Mouse (Mus musculus): ENCODE measurements around the gene Dcst2. TPM values are rescaled to one million over a fixed set of nuclear protein-coding genes. Genes with fewer than 3 reads are reported as not detected.

Dcst2 gene
- polyA plus RNA-seq, 1 experiment: not detected

DNA sequence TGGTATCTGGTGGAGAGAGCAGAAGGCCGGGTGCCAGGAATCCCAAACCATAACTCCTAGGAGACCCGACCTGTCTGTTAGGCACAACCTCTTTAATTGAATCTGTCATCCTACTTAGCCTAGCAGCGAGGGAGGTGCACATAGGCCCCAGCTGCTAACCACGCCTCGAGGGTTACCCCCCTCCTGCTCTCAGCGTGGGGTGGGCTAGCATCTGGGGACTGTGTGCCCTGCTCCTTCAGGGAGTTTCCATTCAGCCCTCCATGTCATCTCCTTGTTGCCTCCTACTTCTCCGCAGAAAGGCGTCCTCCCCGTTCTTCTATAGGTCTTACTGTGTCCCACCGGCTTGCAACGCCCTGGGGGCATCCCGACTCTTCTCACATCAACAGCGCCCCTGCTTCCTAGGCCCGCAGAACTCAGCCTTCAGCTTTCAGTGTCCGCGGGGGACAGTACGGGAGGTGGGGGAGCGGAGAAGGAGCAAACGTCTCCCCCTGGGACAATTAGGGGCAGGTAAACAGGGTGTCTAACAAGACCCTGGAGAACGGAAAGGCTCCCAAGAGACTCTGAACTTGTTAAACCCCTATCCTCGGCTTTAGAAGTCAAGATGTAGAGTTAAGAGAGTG is 42.7 kb upstream of the Dcst2 start:
- no peak for TF ChIP-seq GATA1 (IDR thresholded peaks at IDR 0.05; ENCODE audit: low read length)
- TF ChIP-seq TAL1 (IDR thresholded peaks at IDR 0.05; ENCODE audit: low read length): no peak
- no peaks in the 10 kb centered on the region for H3K36me3 ChIP-seq (ENCODE audit: control insufficient read depth)
- no peak overlapping the region for H3K4me3 ChIP-seq (replicated peaks)
- peaks cover 10% of the 10 kb centered on the region; the same call in 1 of the 2 replicates for H3K9me3 ChIP-seq (ENCODE audit: control insufficient read depth, low read length)
- H3K4me1 ChIP-seq (ENCODE audit: control insufficient read depth): peaks cover 11% of the 10 kb centered on the region
- peaks cover 89% of the 10 kb centered on the region for H3K27me3 ChIP-seq (ENCODE audit: control insufficient read depth)

DNA sequence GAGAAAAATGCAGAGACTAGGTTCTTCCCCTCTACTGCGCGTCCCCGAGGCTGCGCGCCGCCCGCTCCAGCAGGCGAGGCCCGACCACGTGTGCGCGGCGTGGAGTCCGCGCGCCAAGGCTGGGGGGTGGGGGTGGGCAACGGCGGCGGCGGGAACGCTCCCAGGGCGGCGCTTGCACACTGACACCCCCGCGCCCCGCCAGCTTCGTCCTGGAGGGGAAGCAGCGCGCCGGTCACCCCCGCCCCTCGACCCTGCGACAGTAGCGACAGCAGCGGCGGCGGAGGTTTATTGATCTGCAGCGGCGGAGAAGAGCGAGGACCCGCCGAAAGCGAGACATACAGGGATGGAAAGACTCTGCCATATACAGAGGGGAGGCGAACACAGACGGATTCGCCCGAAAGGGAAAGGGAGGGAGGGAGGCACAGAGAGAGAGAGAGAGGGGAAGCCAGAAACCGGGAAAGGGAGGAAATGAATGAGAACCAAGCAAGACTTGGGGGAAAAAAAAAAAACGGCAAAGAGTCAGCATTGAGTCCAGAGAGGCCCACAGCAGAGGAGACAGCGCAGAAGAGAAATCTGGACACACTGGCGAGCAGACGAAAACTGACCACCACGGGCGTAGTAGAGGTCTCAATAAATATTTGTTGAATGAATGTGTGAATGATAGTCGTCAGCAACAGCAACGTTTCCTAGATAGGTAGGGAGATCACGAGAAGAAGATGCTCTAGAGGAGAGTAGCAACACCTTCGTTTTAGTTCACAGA is 42.0 kb upstream of the Dcst2 start:
- Histone ChIP-seq H3K4me3 (replicated peaks) (no peak overlapping the region), H3K27me3 (ENCODE audit: control insufficient read depth) (peaks cover 92% of the 10 kb centered on the region)

DNA sequence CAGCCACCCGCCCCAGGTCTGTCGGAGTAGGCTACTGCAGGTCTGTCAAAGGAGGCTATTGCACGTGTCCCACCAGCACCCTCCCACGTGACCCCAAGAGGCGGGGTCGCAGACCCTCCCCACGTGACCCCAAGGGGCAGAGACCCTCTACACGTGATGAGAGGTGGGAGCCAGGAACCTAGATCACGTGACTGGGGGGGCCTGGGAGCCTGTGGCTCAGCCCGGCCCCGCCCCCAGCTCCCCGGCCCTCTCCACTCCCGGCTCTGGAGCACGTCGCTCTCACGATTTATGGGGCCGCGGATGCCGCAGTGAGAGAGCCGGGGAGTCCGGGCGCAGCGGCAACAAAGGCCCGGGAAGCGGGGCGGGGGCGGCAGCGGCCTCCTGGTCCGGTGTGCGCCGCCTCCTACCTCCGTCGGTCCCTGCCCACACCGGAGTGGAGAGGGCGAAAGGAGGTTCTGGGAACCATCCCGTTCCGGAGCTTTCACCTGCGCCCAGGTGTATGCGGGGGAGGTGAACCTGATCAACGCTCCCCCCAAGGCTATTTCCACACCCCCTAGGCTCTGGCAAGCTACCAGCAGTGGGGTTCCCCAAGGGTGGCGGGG is 41.1 kb upstream of the Dcst2 start:
- peaks cover 9% of the 10 kb centered on the region for H3K4me1 ChIP-seq (ENCODE audit: control insufficient read depth)
- peaks cover 90% of the 10 kb centered on the region for H3K27me3 ChIP-seq (ENCODE audit: control insufficient read depth)
- TF ChIP-seq TAL1 (IDR thresholded peaks at IDR 0.05; ENCODE audit: low read length): no peak
- TF ChIP-seq GATA1 (IDR thresholded peaks at IDR 0.05; ENCODE audit: low read length): no peak
- H3K36me3 ChIP-seq (ENCODE audit: control insufficient read depth): no peaks in the 10 kb centered on the region
- H3K4me3 ChIP-seq (replicated peaks): no peak overlapping the region
- H3K9me3 ChIP-seq (ENCODE audit: control insufficient read depth, low read length): peaks cover 10% of the 10 kb centered on the region; the same call in 1 of the 2 replicates

More for the DNA sequence above, 42.0 kb upstream of the Dcst2 start:
- Histone ChIP-seq H3K4me1 (ENCODE audit: control insufficient read depth) (peaks cover 11% of the 10 kb centered on the region), H3K36me3 (ENCODE audit: control insufficient read depth) (no peaks in the 10 kb centered on the region), H3K9me3 (ENCODE audit: control insufficient read depth, low read length) (peaks cover 10% of the 10 kb centered on the region; the same call in 1 of the 2 replicates)
- TF ChIP-seq GATA1 (IDR thresholded peaks at IDR 0.05; ENCODE audit: low read length) (no peak), TAL1 (IDR thresholded peaks at IDR 0.05; ENCODE audit: low read length) (no peak)

- Histone ChIP-seq H3K27me3 (ENCODE audit: control insufficient read depth) (peaks cover 88% of the 10 kb centered on the region), H3K4me1 (ENCODE audit: control insufficient read depth) (peaks cover 10% of the 10 kb centered on the region), H3K4me3 (replicated peaks) (no peak overlapping the region), H3K9me3 (ENCODE audit: control insufficient read depth, low read length) (peaks cover 10% of the 10 kb centered on the region; the same call in 1 of the 2 replicates), H3K36me3 (ENCODE audit: control insufficient read depth) (no peaks in the 10 kb centered on the region)
- TF ChIP-seq GATA1 (IDR thresholded peaks at IDR 0.05; ENCODE audit: low read length) (no peak), TAL1 (IDR thresholded peaks at IDR 0.05; ENCODE audit: low read length) (no peak)
Measured at GRCm38 (mm10) chr3:89321183-89322130, 40.3 kb upstream of the Dcst2 start.

GRCm38 (mm10) chr3:89322131-89322500 is 39.7 kb upstream of the Dcst2 start:
- no peak for TF ChIP-seq TAL1 (IDR thresholded peaks at IDR 0.05; ENCODE audit: low read length)
- Histone ChIP-seq H3K9me3 (ENCODE audit: control insufficient read depth, low read length) (peaks cover 10% of the 10 kb centered on the region; the same call in 1 of the 2 replicates), H3K27me3 (ENCODE audit: control insufficient read depth) (peaks cover 84% of the 10 kb centered on the region), H3K36me3 (ENCODE audit: control insufficient read depth) (no peaks in the 10 kb centered on the region), H3K4me1 (ENCODE audit: control insufficient read depth) (peaks cover 10% of the 10 kb centered on the region), H3K4me3 (replicated peaks) (no peak overlapping the region)

- H3K9me3 ChIP-seq (ENCODE audit: control insufficient read depth, low read length): peaks cover 10% of the 10 kb centered on the region; the same call in 1 of the 2 replicates
- H3K36me3 ChIP-seq (ENCODE audit: control insufficient read depth): no peaks in the 10 kb centered on the region
- peaks cover 10% of the 10 kb centered on the region for H3K4me1 ChIP-seq (ENCODE audit: control insufficient read depth)
- no peak within 1 kb of the TSS for H3K4me3 ChIP-seq (replicated peaks)
- peaks cover 83% of the 10 kb centered on the region for H3K27me3 ChIP-seq (ENCODE audit: control insufficient read depth)
- TF ChIP-seq GATA1 (IDR thresholded peaks at IDR 0.05; ENCODE audit: low read length): no peak
- no peak for TF ChIP-seq TAL1 (IDR thresholded peaks at IDR 0.05; ENCODE audit: low read length)
Measured at GRCm38 (mm10) chr3:89322514-89323165, 39.1 kb upstream of the Dcst2 start, which contains the start of gene Efna3. Gene Efna3 (minus strand): TSS chr3:89322965.

DNA sequence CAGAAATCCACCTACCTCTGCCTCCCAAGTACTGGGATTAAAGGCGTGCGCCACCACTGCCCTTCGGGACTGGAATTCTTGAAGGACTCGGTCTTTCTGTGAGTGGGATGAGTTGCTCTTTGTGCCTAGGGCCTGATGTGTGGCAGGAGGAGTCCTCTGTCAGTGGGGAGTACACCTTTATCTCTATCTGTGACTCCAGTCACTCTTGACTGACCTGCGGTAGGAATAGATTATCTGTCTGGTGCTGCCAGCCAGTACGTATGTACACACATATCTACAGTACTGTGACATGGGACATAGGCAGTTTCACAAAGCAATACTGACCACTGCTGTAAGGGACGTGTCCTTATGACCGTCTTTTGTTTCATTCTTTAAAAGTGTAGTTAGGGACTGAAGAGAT is 35.9 kb upstream of the Dcst2 start:
- TF ChIP-seq GATA1 (IDR thresholded peaks at IDR 0.05; ENCODE audit: low read length): no peak
- Histone ChIP-seq H3K9me3 (ENCODE audit: control insufficient read depth, low read length) (peaks cover 4% of the 10 kb centered on the region; the same call in 1 of the 2 replicates), H3K4me3 (replicated peaks) (no peak overlapping the region), H3K36me3 (ENCODE audit: control insufficient read depth) (no peaks in the 10 kb centered on the region), H3K27me3 (ENCODE audit: control insufficient read depth) (peaks cover 75% of the 10 kb centered on the region), H3K4me1 (ENCODE audit: control insufficient read depth) (peaks cover 8% of the 10 kb centered on the region)

- Histone ChIP-seq H3K4me3 (replicated peaks) (no peak overlapping the region), H3K4me1 (ENCODE audit: control insufficient read depth) (peaks cover 7% of the 10 kb centered on the region), H3K9me3 (ENCODE audit: control insufficient read depth, low read length) (no peaks in the 10 kb centered on the region; the same call in 1 of the 2 replicates), H3K27me3 (ENCODE audit: control insufficient read depth) (peaks cover 69% of the 10 kb centered on the region), H3K36me3 (ENCODE audit: control insufficient read depth) (no peaks in the 10 kb centered on the region)
- TF ChIP-seq TAL1 (IDR thresholded peaks at IDR 0.05; ENCODE audit: low read length) (no peak), GATA1 (IDR thresholded peaks at IDR 0.05; ENCODE audit: low read length) (no peak)
Measured at GRCm38 (mm10) chr3:89327371-89327870, 34.4 kb upstream of the Dcst2 start.
